Mouse (Mus musculus) lung, postnatal 0 days (tissue): ENCODE measurements at regions not wholly inside any gene's neighbourhood (a gene's known extent, or its start where the extent isn't known, plus 50 kb on each side); places are given as distances from the start of the nearest gene placed in this dataset.

Experiments
- ATAC-seq: fragments of 200-750 bp; cut with Nextera tagmentation; 2 replicates; pipeline ENCODE4 v1.8.0; 2017; ENCODE audit warnings: moderate library complexity
- DNase-seq: peaks from one replicate; pipeline ENCODE4 v3.0.0-alpha.2; 2016; ENCODE audit warnings: low spot score
- H3K27ac ChIP-seq: fragments of 300-500 bp; sonication (generic); 2 replicates; pipeline ENCODE4 v1.5.1; 2014; ENCODE audit warnings: antibody characterized with exemption, mild to moderate bottlenecking, low read length, mixed read lengths
- H3K27me3 ChIP-seq: fragments of 300-500 bp; sonication (generic); replicated peaks from 2 replicates; pipeline ENCODE4 v1.6.1; 2014; ENCODE audit warnings: low read length, mixed read lengths; ENCODE audit not compliant: insufficient read depth
- H3K36me3 ChIP-seq: fragments of 300-500 bp; sonication (generic); 2 replicates; pipeline ENCODE4 v1.6.1; 2014; ENCODE audit warnings: low read length, mixed read lengths; ENCODE audit not compliant: insufficient read depth
- H3K4me1 ChIP-seq: fragments of 300-500 bp; sonication (generic); 2 replicates; pipeline ENCODE4 v1.6.1; 2014; ENCODE audit warnings: antibody characterized with exemption, low read depth, low read length, mixed read lengths; ENCODE audit not compliant: insufficient read depth
- H3K4me2 ChIP-seq: fragments of 300-500 bp; sonication (generic); replicated peaks from 2 replicates; pipeline ENCODE4 v1.6.1; 2014; ENCODE audit warnings: low read depth, mild to moderate bottlenecking, low read length, moderate library complexity, mixed read lengths
- H3K4me3 ChIP-seq: fragments of 300-500 bp; sonication (generic); 2 replicates; pipeline ENCODE4 v1.5.1; 2014; ENCODE audit warnings: low read depth, low read length
- H3K9ac ChIP-seq: fragments of 300-500 bp; sonication (generic); replicated peaks from 2 replicates; pipeline ENCODE4 v1.6.1; 2014; ENCODE audit warnings: low read depth, mild to moderate bottlenecking
- H3K9me3 ChIP-seq: fragments of 300-500 bp; sonication (generic); 2 replicates; pipeline ENCODE4 v1.6.1; 2016; ENCODE audit warnings: low read length, mixed read lengths
- CTCF ChIP-seq: IDR thresholded peaks from 2 replicates; pipeline ENCODE4 v1.5.1; 2016; ENCODE audit warnings: antibody characterized with exemption, mild to moderate bottlenecking
- EP300 ChIP-seq: IDR thresholded peaks from 2 replicates; pipeline ENCODE4 v1.6.1; 2016; ENCODE audit warnings: antibody characterized with exemption, mild to moderate bottlenecking, control low read depth
- WGBS: fragments of 180-500 bp; shearing (Covaris S2); extraction: QIAGEN DNeasy Blood & Tissue Kit; methylation state at CpG from one replicate; pipeline ENCODE4 v1.1.7; 2014; 5-methylcytosine and 5-hydroxymethylcytosine counted together

DNA sequence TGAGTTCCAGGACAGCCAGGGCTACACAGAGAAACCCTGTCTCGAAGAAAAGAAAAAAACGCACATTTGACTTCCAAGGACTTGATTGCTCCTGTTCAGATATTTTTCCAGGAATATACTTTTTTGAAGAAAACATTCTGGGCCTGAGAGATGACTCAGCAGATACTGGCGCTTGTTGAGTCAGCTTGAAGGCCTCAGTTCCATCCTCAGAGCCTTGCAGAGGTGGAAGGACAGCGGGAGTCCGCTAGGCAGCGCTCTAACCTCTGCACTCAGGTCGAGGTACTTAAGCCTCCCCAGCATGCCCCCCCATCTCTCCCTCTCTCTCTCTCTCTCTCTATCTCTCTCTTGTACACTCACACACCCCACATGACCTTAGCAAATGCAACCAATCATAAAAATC, 86.3 kb upstream of the Eomes start:
- DNase-seq = no peak
- H3K4me3 ChIP-seq = no peak overlapping the region
- H3K9ac ChIP-seq = no peak overlapping the region
- ATAC-seq = no peak
- H3K27me3 ChIP-seq = no peaks in the 10 kb centered on the region
- H3K36me3 ChIP-seq = no peaks in the 10 kb centered on the region
- no peak overlapping the region for H3K4me2 ChIP-seq
- H3K27ac ChIP-seq = no peak overlapping the region
- WGBS = 75% methylated on average over 7 of the region's 7 CpGs
- no peak for TF ChIP-seq CTCF
- no peak for TF ChIP-seq EP300
- no peaks in the 10 kb centered on the region for H3K9me3 ChIP-seq
- no peaks in the 10 kb centered on the region for H3K4me1 ChIP-seq

DNA sequence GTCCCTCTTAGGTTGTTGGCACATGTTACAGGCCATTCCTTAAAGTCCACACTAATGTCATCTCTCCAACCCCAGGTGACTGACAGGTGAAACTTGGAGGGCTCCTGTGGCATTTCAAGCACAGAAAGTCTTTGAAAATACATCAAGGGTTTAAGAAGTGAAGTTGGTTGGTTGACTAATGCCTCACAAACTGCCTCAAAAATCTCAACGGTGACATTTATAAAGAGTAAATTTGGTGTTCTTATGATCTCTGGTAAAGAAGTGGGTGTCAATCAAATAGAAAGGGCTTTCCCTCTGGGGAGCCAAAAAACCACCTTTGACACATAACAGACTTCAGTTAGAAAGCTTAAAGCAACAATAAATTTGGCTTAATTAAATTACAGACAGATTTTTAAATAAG, 85.2 kb upstream of the Eomes start:
- Histone ChIP-seq H3K27ac (no peak overlapping the region), H3K9me3 (no peaks in the 10 kb centered on the region), H3K36me3 (no peaks in the 10 kb centered on the region), H3K4me3 (no peak overlapping the region), H3K4me2 (no peak overlapping the region), H3K4me1 (no peaks in the 10 kb centered on the region), H3K27me3 (no peaks in the 10 kb centered on the region), H3K9ac (no peak overlapping the region)
- ATAC-seq (0 out of 2 replicates have a peak, but pooled peaks have one; percentile 17), DNase-seq (peak; percentile 5)
- 57% methylated on average over 1 of the region's 1 CpGs for WGBS
- TF ChIP-seq CTCF (no peak), EP300 (no peak)

DNA sequence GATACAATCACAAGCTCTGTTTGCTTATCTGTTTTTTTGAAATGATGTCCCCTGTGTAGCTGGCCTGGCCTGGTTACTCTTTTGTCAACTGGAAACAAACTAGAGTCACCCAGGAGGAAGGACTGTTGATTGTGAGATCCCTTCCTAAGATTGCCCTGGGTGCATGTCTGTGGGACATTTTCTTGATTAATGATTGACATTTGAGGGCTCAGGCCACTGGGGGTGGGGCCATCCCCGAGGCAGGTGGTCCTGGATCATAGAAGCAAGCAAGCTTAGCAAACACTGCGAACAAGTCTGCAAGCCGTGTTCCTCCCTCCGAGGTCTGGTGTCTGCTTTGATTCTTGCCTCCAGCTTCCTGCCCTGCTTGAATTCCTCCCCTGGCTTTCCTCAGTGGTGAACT, 84.4 kb upstream of the Eomes start:
- Histone ChIP-seq H3K9me3 (no peaks in the 10 kb centered on the region), H3K4me2 (no peak overlapping the region), H3K36me3 (no peaks in the 10 kb centered on the region), H3K9ac (no peak overlapping the region), H3K27ac (no peak overlapping the region), H3K4me3 (no peak overlapping the region), H3K27me3 (no peaks in the 10 kb centered on the region), H3K4me1 (no peaks in the 10 kb centered on the region)
- TF ChIP-seq CTCF (no peak), EP300 (no peak)
- DNase-seq (no peak), ATAC-seq (no peak)
- WGBS = 34% methylated on average over 4 of the region's 4 CpGs

DNA sequence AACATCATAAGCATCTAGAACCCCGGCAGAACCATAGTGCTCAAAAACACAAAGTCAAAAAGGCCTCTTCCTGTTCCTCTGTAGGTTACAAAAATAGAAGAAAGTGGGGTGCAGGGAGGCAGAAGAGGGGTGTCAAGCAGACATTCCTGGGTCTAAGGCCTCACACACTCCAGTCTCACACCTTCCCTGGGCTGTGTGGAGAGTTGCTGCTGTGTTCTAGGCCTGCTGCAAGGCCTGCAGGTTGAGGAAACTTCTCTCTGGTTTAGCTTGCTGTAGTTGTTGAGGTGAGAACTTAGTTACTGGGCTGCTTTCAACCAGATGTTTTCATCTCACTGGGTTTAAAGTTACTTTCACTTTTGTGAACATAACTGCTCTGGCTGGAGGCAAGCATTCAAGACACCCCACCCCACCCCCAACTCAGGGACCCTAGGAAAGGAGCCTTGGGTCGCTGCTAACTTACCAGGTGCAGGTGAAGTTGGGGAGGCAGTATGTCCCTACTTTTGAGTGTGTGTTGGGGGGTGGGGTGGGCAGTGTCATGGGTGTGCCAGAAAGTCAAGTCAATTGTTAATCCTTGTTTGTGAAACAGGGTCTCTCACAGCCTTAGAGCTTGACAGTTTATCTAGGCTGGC, 81.5 kb upstream of the Eomes start:
- Histone ChIP-seq H3K4me1 (no peaks in the 10 kb centered on the region), H3K27ac (no peak overlapping the region), H3K4me3 (no peak overlapping the region), H3K9ac (no peak overlapping the region), H3K4me2 (no peak overlapping the region), H3K36me3 (no peaks in the 10 kb centered on the region), H3K9me3 (no peaks in the 10 kb centered on the region), H3K27me3 (no peaks in the 10 kb centered on the region)
- ATAC-seq (no peak), DNase-seq (no peak)
- no peak for TF ChIP-seq EP300
- TF ChIP-seq CTCF = no peak
- 66% methylated on average over 2 of the region's 2 CpGs for WGBS

DNA sequence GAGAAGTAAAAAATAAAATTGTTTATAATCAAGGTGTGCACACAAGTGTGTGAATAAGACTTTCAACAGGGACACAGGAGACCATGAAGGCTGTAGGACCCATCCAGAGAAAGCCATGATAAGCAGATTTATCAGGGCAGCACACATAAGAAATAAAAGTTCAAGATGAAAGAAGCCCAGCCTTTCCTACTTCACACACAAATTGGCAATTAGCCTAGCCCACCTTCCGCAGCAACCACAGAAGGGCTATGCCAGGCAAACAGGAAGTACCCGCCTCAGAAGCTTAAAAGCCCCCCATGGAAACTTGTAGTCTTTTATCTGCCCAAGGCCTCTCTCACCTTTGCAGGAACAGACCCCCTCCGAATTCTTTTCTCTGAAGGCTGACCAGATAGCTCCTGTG, 77.5 kb upstream of the Eomes start:
- Histone ChIP-seq H3K27ac (no peak overlapping the region), H3K27me3 (no peaks in the 10 kb centered on the region), H3K9me3 (no peaks in the 10 kb centered on the region), H3K4me1 (no peaks in the 10 kb centered on the region), H3K4me3 (no peak overlapping the region), H3K36me3 (no peaks in the 10 kb centered on the region), H3K9ac (no peak overlapping the region), H3K4me2 (no peak overlapping the region)
- DNase-seq (no peak), ATAC-seq (no peak)
- WGBS = 70% methylated on average over 3 of the region's 3 CpGs
- no peak for TF ChIP-seq CTCF
- no peak for TF ChIP-seq EP300

DNA sequence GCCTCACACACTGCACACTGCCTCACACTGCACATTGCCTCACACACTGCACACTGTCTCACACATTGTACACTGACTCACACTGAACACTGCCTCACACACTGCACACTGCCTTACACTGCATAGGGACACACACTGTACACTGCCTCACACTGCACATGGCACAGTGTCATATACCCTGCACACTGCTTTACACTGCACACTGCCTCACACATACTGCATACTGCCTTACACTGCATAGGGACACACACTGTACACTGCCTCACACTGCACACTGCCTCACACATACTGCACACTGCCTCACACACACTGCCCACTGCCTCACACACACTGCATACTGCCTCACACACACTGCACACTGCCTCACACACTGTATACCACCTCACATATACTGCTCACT, 76.8 kb upstream of the Eomes start:
- Histone ChIP-seq H3K4me2 (no peak overlapping the region), H3K36me3 (no peaks in the 10 kb centered on the region), H3K27ac (no peak overlapping the region), H3K9me3 (no peaks in the 10 kb centered on the region), H3K9ac (no peak overlapping the region), H3K4me3 (no peak overlapping the region), H3K27me3 (no peaks in the 10 kb centered on the region), H3K4me1 (no peaks in the 10 kb centered on the region)
- DNase-seq (no peak), ATAC-seq (no peak)
- TF ChIP-seq EP300 = no peak
- TF ChIP-seq CTCF = no peak

DNA sequence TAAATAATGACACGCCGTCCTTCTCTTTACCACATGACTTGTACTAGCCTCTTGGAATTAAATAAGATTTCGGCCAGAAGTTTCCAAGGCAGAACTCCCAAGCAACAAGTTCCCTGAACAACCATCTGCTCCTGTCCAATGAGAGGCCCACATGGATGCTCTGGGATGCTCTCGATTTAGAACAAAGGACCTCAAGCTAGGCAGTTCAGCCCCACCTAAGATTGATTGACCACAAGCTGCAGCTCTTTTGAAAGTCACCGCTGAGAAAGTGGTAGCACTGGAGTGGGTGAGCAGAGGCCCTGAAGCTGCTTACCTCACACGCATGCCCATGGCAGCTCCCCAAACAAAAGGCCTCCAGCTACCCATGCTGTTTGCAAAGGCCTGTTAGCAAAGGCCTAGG, 73.1 kb upstream of the Eomes start:
- H3K36me3 ChIP-seq = no peaks in the 10 kb centered on the region
- no peak for TF ChIP-seq EP300
- no peak for TF ChIP-seq CTCF
- no peak overlapping the region for H3K4me3 ChIP-seq
- no peaks in the 10 kb centered on the region for H3K9me3 ChIP-seq
- 53% methylated on average over 6 of the region's 6 CpGs for WGBS
- H3K9ac ChIP-seq = no peak overlapping the region
- no peak for DNase-seq
- no peaks in the 10 kb centered on the region for H3K4me1 ChIP-seq
- no peaks in the 10 kb centered on the region for H3K27me3 ChIP-seq
- H3K4me2 ChIP-seq = no peak overlapping the region
- ATAC-seq = no peak
- H3K27ac ChIP-seq = no peak overlapping the region
